Mouse (Mus musculus): ENCODE measurements around the gene Adgrd1. TPM values are rescaled to one million over a fixed set of nuclear protein-coding genes. Genes with fewer than 3 reads are reported as not detected.

Adgrd1 gene
- total RNA-seq, 2 experiments from 2014 or later: 4.6 to 5.1 TPM

- intact Hi-C loops (cut with DNase I): no loop called here
- no peak for DNase-seq
These were observed 145.3 kb downstream of the Adgrd1 start for GRCm38 (mm10) chr5:129241865-129242264.

- intact Hi-C loops (cut with DNase I): no loop called here
These were observed 145.7 kb downstream of the Adgrd1 start for GRCm38 (mm10) chr5:129242265-129242664.

DNA sequence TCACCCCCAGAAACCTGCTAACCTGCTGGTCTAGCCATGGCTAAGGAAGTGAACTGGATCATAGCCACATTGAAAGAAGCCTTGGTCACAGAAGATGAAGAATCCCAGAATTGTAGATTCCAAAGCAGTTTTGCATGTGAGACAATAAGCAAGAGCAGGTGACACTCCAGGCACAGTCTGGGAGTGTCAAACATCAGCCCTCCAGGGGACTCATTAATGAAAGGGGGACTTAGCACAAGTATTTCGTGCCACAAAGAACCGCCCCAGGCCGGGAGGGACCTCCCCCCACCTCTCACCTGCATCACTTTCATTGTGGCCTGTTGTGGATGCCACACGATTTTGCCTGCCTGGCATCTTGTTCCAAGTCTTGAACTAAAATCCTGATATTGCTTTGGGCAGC, 146.6 kb downstream of the Adgrd1 start:
- no peak for DNase-seq
- intact Hi-C loops (cut with DNase I): no loop called here

More at GRCm38 (mm10) chr5:129242265-129242664, 145.7 kb downstream of the Adgrd1 start:
- DNase-seq: no peak

DNA sequence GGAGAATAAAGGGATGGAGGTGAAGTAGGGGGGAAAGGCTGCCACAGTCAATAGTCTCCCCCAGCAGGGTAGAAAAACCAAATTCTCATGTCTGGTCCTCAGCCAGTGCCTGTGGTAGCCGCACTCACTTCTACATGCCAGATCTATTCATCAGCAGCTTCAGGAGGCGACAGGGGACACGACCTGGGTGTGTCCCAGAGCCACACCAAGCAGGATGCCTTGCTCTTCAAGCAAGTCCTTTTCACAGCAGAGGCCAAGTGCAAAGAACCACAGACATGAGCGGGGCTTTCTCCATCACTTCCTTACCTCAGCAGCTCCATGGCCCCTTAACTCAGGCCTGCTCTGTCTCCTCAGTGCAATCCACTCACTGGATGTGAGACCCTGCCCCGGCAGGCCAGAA, 147.8 kb downstream of the Adgrd1 start:
- DNase-seq: no peak
- intact Hi-C loops (cut with DNase I): no loop called here

GRCm38 (mm10) chr5:129249080-129249479, 152.5 kb downstream of the Adgrd1 start:
- intact Hi-C loops (cut with DNase I): no loop called here
- DNase-seq: no peak

Other genes with a start within 250 kb of the Adgrd1 start
- gene Rimbp2, start 143.3 kb upstream of the Adgrd1 start, total RNA-seq (2021): not detected
- 1 to 10 TPM; 7.6 to 8.4 TPM for gene Stx2, start 88.2 kb upstream of the Adgrd1 start, total RNA-seq (2021)
- gene Ran, start 76.7 kb upstream of the Adgrd1 start, total RNA-seq (2021): 10 to 100 TPM; 60.3 to 64.1 TPM